Mouse (Mus musculus) G1E (cell line): ENCODE results near the gene Dnph1. TPM values are rescaled to one million over a fixed set of nuclear protein-coding genes. Genes with fewer than 3 reads are reported as not detected.

Experiments
- ATAC-seq: 2 replicates; pipeline ENCODE4 v1.8.0; 2016; ENCODE audit warnings: mild to moderate bottlenecking; ENCODE audit not compliant: insufficient number of reproducible peaks, poor library complexity, low FRiP score, severe bottlenecking; ENCODE audit errors: extremely low read depth
- DNase-seq: peaks from one replicate; pipeline ENCODE4 v3.0.0; 2012; ENCODE audit warnings: low spot score
- H3K27me3 ChIP-seq: 2 replicates; pipeline ENCODE4 v1.6.1; 2012; ENCODE audit warnings: mild to moderate bottlenecking, low read length, inconsistent platforms; ENCODE audit not compliant: insufficient read depth
- H3K36me3 ChIP-seq: replicated peaks from 2 replicates; pipeline ENCODE3; 2012; ENCODE audit warnings: mild to moderate bottlenecking, inconsistent platforms
- H3K4me1 ChIP-seq: 2 replicates; pipeline ENCODE4 v1.6.1; 2012; ENCODE audit warnings: low read depth, low read length, inconsistent platforms, mixed read lengths; ENCODE audit not compliant: insufficient read depth
- H3K4me3 ChIP-seq: 2 replicates; pipeline ENCODE4 v1.5.1; 2012; ENCODE audit warnings: low read depth, mild to moderate bottlenecking, inconsistent platforms, low read length, moderate library complexity, mixed read lengths
- H3K9me3 ChIP-seq: replicated peaks from 2 replicates; pipeline ENCODE4 v1.6.1; 2012; ENCODE audit warnings: inconsistent platforms
- CTCF ChIP-seq: IDR thresholded peaks from 2 replicates; pipeline ENCODE4 v1.5.1; 2012; ENCODE audit warnings: low read depth, low read length, inconsistent platforms, mixed read lengths
- GATA1 ChIP-seq: IDR thresholded peaks from 2 replicates; pipeline ENCODE4 v1.6.1; 2012; ENCODE audit warnings: borderline replicate concordance, low read length, inconsistent platforms, mixed read lengths
- GATA2 ChIP-seq: IDR thresholded peaks from 2 replicates; pipeline ENCODE4 v1.6.1; 2012; ENCODE audit warnings: low read depth, low read length, inconsistent platforms, borderline replicate concordance
- POLR2AphosphoS5 ChIP-seq: IDR thresholded peaks from 2 replicates; pipeline ENCODE4 v1.6.1; 2012; ENCODE audit warnings: low read depth, low read length, inconsistent platforms; ENCODE audit not compliant: insufficient replicate concordance
- TAL1 ChIP-seq: conservative IDR thresholded peaks from 2 replicates; pipeline ENCODE4 v1.6.1; 2012; ENCODE audit warnings: low read depth, low read length, inconsistent platforms, mixed read lengths
- polyA plus RNA-seq: library from polyadenylated mRNA; stranded (reverse); fragments of >175 nt; gene quantifications from 2 replicates; pipeline ENCODE4 v1.2.3, GENCODE M21; 2012
- total RNA-seq, 2 experiments: library from RNA; stranded (forward) in 1 of 2; stranded (reverse) in 1 of 2; fragments of 200-1000 nt in 1 of 2; fragments of >200 nt in 1 of 2; fragmentation: Nextera tagmentation in 1 of 2; gene quantifications; 2 replicates each; pipeline ENCODE4 v1.2.3; 2014 to 2017

The Dnph1 gene
- total and polyA plus RNA-seq, 3 experiments: 24.9 to 38.1 (median 26.0) TPM

DNA sequence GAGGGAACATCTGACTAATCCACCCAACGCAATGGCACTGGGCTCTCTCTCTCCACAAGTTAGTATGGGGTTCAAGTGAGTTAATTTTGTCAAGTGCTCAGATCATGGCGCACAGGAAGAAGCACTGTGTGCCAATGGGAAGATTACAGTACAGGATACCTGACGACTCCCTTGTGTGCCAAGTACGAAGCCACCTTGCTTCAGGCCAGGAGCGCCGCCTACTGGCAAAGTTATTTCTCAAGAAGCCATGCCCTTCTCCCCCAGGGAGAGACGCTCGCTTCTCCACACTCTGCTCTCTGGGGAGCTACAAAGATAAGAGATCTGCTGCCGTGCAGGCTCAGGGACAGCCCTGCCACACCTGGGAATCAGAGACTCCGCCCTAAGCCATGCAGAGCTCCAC is 38.7 kb upstream of the Dnph1 start:
- ATAC-seq (no peak), DNase-seq (peak; percentile 32)
- H3K36me3 ChIP-seq: no peaks in the 10 kb centered on the region
- H3K27me3 ChIP-seq: peaks cover 31% of the 10 kb centered on the region
- H3K4me3 ChIP-seq: no peak overlapping the region
- no peaks in the 10 kb centered on the region for H3K9me3 ChIP-seq
- H3K4me1 ChIP-seq: no peaks in the 10 kb centered on the region
- TF ChIP-seq TAL1: no peak
- TF ChIP-seq CTCF: 0 out of 2 replicates have a peak, but pooled peaks have one; percentile 29

DNA sequence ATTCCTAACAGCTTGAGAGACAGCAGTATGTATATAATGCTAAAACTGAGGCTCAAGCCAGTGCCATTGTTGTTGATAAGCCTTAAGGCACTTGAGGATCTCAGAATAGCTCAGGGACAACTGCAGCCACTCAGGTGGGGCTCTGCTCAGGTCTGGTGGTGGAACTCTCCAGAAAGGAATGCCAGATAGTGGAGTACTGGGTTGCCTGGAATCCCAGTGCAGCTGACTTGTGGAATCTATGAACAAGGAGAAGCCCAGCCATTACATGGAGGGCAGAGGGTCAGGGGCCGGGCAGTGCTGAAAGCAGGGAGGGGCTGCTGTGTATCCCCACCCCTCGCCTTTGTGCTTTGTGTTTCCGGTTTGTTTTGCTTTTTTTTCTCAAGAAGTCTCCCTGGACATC is 38.1 kb upstream of the Dnph1 start:
- no peaks in the 10 kb centered on the region for H3K4me1 ChIP-seq
- peaks cover 28% of the 10 kb centered on the region for H3K27me3 ChIP-seq
- no peak overlapping the region for H3K4me3 ChIP-seq
- H3K9me3 ChIP-seq: no peaks in the 10 kb centered on the region
- ATAC-seq (no peak), DNase-seq (no peak)
- H3K36me3 ChIP-seq: no peaks in the 10 kb centered on the region
- no peak for TF ChIP-seq CTCF

- Histone ChIP-seq H3K4me1 (no peaks in the 10 kb centered on the region), H3K9me3 (no peaks in the 10 kb centered on the region), H3K27me3 (peaks cover 14% of the 10 kb centered on the region), H3K4me3 (no peak overlapping the region), H3K36me3 (no peaks in the 10 kb centered on the region)
- ATAC-seq (no peak), DNase-seq (no peak)
- TF ChIP-seq TAL1 (no peak), POLR2AphosphoS5 (no peak), CTCF (no peak), GATA1 (no peak), GATA2 (no peak)
Measured at GRCm38 (mm10) chr17:46460673-46461072, 35.8 kb upstream of the Dnph1 start.

DNA sequence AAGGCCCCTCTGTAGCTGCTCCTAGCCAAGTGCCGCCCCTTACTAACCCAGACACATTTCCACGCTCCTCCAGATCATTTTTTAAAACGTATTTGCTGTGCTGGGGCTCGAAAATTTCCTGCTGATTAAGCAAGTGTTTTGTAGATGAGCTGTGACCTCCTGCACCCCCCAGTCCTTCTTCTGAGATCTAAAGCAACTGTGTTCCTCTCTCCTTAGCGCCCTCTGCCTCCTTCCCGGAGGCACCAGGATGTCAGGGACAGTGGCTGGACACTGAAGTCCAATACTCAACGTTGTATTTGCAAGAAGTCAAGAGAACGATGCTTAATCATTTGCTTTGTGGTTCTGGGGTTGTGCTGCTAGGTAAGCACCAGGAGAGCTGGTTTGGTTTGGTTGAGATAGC is 35.2 kb upstream of the Dnph1 start:
- Histone ChIP-seq H3K9me3 (no peaks in the 10 kb centered on the region), H3K4me1 (no peaks in the 10 kb centered on the region), H3K27me3 (peaks cover 8% of the 10 kb centered on the region), H3K36me3 (no peaks in the 10 kb centered on the region), H3K4me3 (no peak overlapping the region)
- no peak for ATAC-seq
- TF ChIP-seq GATA2: no peak
- no peak for TF ChIP-seq TAL1
- TF ChIP-seq CTCF: no peak
- no peak for TF ChIP-seq POLR2AphosphoS5
- TF ChIP-seq GATA1: no peak
- no peak for DNase-seq

GRCm38 (mm10) chr17:46462226-46462625 is 34.3 kb upstream of the Dnph1 start:
- no peak for TF ChIP-seq POLR2AphosphoS5
- TF ChIP-seq GATA1: no peak
- TF ChIP-seq TAL1: no peak
- no peak for TF ChIP-seq GATA2
- no peak for ATAC-seq
- H3K4me1 ChIP-seq: no peaks in the 10 kb centered on the region

GRCm38 (mm10) chr17:46467830-46468229 is 28.7 kb upstream of the Dnph1 start:
- peaks cover 21% of the 10 kb centered on the region for H3K27me3 ChIP-seq
- DNase-seq (no peak), ATAC-seq (no peak)
- H3K4me3 ChIP-seq: no peak overlapping the region
- TF ChIP-seq GATA2 (no peak), GATA1 (no peak), TAL1 (no peak), CTCF (no peak), POLR2AphosphoS5 (no peak)
- no peaks in the 10 kb centered on the region for H3K4me1 ChIP-seq
- no peaks in the 10 kb centered on the region for H3K36me3 ChIP-seq
- no peaks in the 10 kb centered on the region for H3K9me3 ChIP-seq

More at GRCm38 (mm10) chr17:46462226-46462625, 34.3 kb upstream of the Dnph1 start:
- Histone ChIP-seq H3K27me3 (peaks cover 11% of the 10 kb centered on the region), H3K4me3 (no peak overlapping the region), H3K36me3 (no peaks in the 10 kb centered on the region), H3K9me3 (no peaks in the 10 kb centered on the region)
- DNase-seq: no peak

- TF ChIP-seq GATA2 (no peak), POLR2AphosphoS5 (no peak), TAL1 (no peak), GATA1 (no peak), CTCF (no peak)
- Histone ChIP-seq H3K4me3 (no peak overlapping the region), H3K9me3 (no peaks in the 10 kb centered on the region), H3K36me3 (no peaks in the 10 kb centered on the region), H3K4me1 (no peaks in the 10 kb centered on the region), H3K27me3 (peaks cover 42% of the 10 kb centered on the region)
- DNase-seq: no peak
- ATAC-seq: no peak
Measured at GRCm38 (mm10) chr17:46476601-46477000, 19.9 kb upstream of the Dnph1 start.

DNA sequence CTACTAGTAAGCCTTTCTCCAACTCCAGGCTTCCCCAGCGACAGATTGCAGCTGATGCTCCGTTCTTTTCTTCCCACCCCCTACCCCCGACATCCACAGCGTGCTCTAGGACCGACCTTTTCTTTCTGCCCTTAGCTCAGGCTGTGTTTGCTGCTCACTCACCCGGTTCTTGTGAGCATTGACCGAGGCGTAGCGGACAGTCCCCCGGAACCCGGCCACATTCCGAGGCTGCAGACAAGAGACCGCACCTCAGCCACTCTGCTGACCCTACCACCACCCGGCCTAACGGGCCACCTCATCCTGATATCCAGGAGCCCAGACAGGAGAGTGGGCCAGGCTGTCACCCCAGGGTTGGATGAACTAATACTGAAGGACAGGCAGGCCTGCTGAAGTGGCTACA is 19.2 kb upstream of the Dnph1 start:
- ATAC-seq (no peak), DNase-seq (no peak)
- Histone ChIP-seq H3K27me3 (peaks cover 42% of the 10 kb centered on the region), H3K9me3 (no peaks in the 10 kb centered on the region), H3K36me3 (no peaks in the 10 kb centered on the region), H3K4me3 (no peak overlapping the region), H3K4me1 (no peaks in the 10 kb centered on the region)
- no peak for TF ChIP-seq GATA2
